Mouse (Mus musculus) testis, postnatal 10 days (tissue): ENCODE measurements around the gene Gm17334.

Experiments
- DNase-seq: peaks from one replicate; pipeline ENCODE4 v3.0.0; 2021; ENCODE audit warnings: low spot score

Gene Gm17334

GRCm38 (mm10) chr11:53771001-53771744, 1.8 kb downstream of the Gm17334 start:
- no peak for DNase-seq

DNA sequence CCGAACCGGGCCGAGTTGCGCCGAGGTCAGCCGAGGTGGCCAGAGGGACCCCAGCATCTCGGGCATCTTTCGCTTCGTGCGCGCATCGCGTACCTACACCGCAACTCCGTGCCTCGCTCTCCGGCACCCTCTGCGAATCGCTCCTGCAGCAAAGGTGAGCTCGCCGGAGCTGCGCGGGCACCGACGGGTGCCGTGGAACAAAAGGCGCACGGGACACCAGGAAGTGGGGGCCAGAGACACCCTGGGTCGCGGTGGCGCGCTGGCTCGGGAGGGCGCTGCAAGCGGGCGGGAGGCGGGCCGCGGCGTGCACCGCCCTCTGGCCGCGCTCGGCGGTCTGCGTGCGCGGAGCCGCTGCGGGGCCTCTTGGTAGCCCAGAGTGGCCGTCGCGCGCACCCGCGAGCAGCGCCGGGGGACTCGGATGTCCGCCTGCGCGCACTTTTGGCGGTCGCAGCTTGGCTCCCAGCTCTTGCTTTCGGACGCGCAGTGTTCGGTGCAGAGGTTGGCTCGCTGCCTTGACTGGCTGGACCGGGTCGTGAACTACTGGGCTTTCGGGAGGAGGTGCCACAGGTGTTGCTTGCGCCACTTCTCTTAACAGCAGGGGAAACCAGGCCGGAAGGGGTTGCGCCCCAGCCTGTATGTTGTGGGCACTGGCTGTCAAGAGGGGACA, 2.7 kb downstream of the Gm17334 start:
- DNase-seq = peak; percentile 82

DNA sequence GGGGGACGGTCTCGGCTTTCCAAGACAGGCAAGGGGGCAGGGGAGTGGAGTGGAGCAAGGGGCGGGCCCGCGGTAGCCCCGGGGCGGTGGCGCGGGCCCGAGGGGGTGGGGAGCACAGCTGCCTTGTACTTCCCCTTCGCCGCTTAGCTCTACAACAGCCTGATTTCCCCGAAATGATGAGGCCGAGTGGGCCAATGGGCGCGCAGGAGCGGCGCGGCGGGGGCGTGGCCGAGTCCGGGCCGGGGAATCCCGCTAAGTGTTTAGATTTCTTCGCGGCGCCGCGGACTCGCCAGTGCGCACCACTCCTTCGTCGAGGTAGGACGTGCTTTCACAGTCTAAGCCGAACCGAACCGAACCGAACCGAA, 3.2 kb downstream of the Gm17334 start, which contains the start of gene Irf1:
Gene Irf1, plus strand, starts transcription at position 255 of the 365 bp plus-strand sequence.
- DNase-seq = peak; percentile 95

DNA sequence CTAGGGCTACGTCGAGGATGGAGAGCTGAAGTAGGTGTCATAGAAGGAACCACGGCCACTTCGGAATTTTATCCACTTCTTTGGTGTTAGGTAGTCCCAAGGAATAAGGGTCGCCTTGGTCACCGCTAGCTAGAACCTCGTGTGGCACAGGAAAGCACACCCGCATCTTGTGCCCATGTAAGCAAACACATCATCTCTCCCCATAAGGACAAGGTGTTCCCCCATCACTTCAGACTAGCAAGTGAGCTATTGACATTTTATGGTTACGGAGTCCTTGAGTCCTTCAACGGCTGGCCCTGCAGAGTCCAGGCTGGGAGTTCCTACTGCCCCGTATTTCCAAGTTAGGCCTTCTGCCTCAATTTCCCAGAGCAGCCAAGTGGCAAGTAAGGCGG, 3.8 kb downstream of the Gm17334 start:
- DNase-seq = no peak

DNA sequence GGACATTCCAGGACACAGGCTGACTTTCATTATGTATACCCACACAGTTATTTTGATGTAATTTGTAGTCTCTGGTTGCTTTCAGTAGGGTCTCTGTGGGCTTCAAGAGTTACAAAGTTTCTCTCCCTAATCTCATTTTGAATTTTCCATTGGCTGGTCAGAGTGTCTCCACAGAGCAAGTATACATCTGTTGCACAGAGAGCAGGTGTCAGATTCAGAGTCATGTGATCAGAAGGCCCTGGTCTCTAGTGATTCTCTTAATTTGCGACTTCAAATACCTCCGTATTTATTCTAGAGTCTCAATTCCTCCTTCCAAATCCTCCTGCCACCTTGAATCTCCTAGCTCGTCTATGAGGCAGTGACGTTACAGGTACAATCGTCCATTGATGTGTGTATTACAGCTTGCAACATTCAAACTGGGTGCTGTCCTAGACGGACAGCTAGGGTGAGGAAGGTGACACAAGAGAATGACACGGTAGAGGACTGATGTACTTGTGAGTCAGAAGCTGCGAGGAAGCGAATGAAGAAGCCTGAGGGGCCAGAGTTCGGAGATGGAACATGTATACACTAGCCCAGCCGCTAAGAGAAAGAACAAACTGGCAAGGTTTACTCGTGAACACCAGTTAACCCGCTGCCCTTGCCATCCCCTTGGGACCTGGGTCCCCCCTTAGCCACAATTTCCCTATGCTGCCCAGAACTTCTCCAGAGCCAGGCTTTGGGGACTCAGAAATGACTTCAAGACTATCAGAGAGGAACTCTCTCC, 4.4 kb downstream of the Gm17334 start:
- no peak for DNase-seq

DNA sequence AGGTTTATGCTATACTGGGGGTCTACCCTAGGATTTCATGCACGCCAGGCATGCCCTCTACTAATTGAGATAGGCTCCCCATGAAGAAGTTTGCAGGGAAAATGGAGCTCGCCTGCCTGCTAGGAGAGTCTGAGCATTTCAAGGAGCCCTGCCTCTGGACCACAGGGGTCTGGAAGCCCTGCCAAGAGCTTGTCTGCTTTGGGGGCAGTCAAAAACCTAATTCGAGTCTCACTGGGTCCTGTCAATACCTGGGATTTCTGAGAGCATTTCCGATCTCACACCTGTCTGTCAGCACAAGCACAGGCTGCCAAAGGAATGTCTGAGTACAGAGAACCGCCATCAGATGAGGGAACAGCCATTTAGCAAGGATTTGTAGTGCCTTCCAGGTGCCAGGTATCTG, 8.4 kb downstream of the Gm17334 start:
- no peak for DNase-seq

DNA sequence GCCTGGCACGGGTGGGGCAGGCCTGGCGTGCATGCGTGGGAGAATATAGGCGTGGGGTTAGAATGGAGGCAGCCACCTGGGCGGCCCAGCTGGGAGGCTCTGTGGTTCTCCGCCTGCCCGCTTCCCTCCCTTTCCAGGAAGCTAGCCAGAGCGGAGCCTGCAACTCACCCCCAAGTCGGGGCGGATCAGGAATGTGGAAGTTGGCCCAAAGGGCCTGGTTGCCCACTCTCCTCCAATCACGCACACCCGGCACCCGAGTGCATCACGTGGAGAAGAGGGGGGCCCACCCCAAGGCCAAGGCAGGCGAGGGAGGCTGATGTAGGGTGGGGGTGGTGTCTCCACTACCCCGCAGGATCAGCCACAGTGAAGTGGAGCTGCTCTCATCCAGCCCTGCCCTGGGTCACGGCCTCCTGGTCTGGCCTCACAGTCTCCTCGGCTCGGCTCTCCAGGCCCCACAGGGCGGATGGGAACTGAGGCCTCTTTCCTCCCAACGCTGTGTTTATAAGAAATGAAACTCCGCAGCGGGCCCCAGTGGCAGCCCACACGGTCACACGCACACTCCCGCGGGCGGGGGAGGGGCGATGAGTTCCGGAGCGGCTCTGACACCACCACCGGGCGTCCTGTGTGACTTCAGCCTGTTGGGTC, 9.4 kb downstream of the Gm17334 start:
- DNase-seq = peak; percentile 95

GRCm38 (mm10) chr11:53762827-53763495, 10.0 kb downstream of the Gm17334 start:
- peak; percentile 95 for DNase-seq

GRCm38 (mm10) chr11:53762426-53762825, 10.6 kb downstream of the Gm17334 start:
- DNase-seq = peak; percentile 39

GRCm38 (mm10) chr11:53761822-53762221, 11.2 kb downstream of the Gm17334 start:
- DNase-seq = peak; percentile 88

- peak; percentile 44 for DNase-seq
Observed at GRCm38 (mm10) chr11:53761284-53761683, 11.7 kb downstream of the Gm17334 start.

DNA sequence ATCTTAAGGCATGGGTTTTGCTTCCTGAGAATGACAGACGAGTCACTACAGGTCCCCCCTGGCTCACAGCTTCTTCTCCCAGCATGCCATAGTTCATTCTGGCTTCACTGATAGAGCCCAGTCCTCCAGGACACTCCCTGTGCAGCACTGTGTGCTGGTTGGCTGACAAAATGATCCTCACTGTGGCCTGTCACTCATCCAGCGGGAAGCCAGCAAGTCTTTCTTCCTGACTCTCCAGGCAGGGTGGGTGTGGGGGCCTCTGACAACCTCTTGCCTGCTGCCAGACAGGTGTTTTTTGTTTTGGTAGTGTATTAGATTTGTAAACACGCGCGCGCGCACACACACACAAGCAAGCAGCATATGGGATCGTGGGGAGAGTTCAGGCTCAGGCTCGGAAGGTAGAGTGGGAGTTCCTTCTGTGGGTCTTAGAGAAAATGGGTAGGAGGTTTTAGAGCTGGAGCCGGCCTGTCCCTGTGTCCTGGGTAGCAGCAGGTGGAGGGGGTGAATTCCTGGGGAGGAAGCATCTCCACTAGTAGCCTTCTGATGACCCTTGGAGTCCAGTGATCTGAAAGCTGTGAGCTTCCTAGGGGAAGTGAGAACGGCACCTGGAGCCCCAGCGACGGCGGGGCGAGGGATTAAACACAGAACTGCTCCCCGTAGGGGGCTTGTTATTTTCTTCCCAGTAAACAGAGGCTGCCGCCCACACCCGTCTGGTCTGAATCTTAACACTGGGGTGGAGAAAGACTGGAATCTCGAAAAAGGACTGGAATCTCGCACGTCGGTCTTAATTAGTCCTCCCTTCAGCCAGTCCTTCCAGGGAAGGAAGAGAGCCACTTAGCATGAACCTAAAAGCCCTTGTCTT, 13.2 kb downstream of the Gm17334 start:
- DNase-seq = peak; percentile 43

- DNase-seq = peak; percentile 42
Observed at GRCm38 (mm10) chr11:53758791-53759351, 14.1 kb downstream of the Gm17334 start.

DNA sequence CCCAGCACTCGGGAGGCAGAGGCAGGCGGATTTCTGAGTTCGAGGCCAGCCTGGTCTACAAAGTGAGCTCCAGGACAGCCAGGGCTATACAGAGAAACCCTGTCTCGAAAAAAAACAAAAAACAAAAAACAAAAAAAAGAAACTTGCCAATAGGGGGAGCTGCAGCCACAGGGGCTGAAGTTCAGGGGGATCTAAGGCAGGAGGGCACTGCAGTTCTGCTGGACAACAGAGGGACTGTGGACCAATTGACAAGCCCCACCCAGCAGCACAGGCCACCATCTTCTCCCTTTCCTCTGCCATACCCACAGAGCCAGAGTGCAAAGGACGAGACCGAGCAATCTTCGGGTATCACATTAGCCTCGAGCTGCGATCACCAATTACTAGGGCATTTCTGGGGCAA, 15.0 kb downstream of the Gm17334 start:
- peak; percentile 43 for DNase-seq

GRCm38 (mm10) chr11:53757612-53758011, 15.4 kb downstream of the Gm17334 start:
- DNase-seq = peak; percentile 33

DNA sequence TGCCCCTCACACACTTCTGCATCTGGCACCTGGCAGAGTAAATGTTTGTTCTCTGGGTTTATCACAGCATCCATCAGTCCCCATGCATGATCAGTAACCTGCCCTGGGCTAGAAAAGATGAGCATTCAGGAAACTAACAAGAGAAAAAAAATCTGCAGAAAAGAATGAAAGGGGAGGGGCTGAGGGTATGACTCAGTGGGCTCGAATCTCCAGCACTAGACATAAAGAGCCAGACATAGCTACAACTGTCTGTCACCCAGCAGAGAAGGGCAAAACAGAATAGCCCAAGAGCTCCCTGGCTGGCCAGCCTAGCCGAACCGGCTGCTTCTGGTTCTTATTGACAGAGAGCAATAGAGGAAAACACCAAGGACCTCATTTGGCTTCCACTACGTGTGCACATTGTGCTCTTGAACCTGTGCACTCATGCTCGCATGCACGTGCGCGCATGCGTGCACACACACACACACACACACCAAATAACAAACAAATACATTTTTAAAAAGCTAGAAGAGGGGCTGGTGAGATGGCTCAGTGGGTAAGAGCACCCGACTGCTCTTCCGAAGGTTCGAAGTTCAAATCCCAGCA, 17.9 kb downstream of the Gm17334 start:
- no peak for DNase-seq

- DNase-seq = no peak
Observed at GRCm38 (mm10) chr11:53749716-53750352, 23.2 kb downstream of the Gm17334 start.

DNA sequence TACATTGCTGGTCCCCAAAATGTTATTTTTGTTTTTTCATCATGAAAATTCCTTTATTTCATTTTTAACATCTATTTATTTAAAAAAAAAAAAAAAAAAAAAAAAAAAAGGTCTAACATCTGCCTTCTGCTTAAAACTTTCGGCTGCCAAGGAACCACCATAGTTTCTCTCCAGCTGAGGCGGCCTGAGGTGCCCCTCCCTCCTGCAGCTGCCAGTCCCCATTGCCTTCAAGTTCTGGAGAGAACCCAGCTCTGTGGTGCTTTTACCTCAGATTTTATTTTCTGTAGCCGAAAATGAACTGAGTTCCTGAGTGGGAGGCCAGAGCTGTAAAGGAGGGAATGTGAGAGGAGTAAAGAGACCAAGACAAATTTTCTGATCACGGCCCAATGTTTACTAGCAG, 23.7 kb downstream of the Gm17334 start:
- no peak for DNase-seq

GRCm38 (mm10) chr11:53748614-53749013, 24.4 kb downstream of the Gm17334 start:
- no peak for DNase-seq

DNA sequence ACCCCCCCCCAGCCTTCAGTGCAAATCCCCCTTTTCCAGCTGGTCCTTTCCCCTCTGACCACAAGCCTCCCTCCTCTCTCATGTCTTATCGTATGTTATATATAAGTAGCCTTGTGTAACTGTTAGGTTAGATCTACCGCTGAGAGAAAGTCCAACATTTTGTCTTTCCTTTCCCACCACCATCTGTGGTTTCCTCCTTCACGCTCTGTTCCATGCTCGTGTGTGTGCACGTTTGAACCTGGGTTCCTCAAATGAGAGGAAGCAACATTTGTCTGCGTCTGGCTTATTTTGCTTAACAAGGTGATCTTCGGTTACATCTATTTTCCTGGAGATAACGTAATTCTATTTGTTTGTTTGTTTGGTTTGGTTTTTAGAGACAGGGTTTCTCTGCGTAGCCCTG, 25.0 kb downstream of the Gm17334 start:
- no peak for DNase-seq
